Mouse (Mus musculus) spleen, postnatal 10 days (tissue): ENCODE data around the gene Myo1b.
"Not testable (repeated sequence)": the region's sequence is repeated elsewhere in the genome, so short reads cannot be mapped to it uniquely, and the experiment has no call there.

Experiments used
- DNase-seq, 2 experiments: peaks; one replicate each; pipeline ENCODE4 v3.0.0; 2021 to 2022; ENCODE audit warnings: low spot score in 2 of 2

Gene Myo1b

DNA sequence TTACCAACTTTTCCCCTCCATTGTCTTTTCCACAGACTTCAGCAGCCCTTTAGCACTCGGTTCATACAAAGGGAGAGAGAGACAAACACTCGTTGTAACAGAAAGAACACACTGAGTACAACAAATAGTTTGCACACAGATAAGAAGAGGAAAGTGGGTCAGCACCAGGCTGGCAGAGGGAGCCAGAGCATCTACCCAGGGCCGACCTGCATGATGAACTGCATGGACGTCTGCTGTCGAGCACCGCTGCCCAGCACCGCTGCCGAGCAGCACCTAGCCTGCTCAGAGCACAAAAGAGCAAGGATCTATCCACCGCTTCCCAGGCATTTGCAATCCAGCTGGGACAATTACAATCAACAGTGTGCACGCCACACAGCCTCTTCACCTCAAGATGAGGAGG, 19.9 kb downstream of the Myo1b start:
- DNase-seq = no peak

DNA sequence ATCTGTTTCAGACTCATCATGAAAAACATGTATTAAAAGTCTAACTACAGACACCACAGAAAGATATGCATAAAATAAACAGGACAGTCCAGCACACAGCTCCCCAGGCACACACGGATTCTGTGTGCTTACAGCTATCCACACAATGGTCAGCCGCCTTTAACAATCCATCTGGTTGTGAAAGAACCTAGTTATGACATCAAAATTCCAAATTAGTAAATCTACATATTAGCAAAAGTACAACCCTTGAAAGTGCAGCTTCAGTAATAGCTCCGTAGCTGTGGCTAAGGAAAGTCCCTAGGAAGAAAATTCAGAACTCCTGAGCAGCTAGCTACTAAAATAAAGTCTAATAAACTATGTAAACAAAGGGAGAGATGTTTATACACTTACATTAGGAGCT, 21.1 kb downstream of the Myo1b start:
- no peak for DNase-seq

DNA sequence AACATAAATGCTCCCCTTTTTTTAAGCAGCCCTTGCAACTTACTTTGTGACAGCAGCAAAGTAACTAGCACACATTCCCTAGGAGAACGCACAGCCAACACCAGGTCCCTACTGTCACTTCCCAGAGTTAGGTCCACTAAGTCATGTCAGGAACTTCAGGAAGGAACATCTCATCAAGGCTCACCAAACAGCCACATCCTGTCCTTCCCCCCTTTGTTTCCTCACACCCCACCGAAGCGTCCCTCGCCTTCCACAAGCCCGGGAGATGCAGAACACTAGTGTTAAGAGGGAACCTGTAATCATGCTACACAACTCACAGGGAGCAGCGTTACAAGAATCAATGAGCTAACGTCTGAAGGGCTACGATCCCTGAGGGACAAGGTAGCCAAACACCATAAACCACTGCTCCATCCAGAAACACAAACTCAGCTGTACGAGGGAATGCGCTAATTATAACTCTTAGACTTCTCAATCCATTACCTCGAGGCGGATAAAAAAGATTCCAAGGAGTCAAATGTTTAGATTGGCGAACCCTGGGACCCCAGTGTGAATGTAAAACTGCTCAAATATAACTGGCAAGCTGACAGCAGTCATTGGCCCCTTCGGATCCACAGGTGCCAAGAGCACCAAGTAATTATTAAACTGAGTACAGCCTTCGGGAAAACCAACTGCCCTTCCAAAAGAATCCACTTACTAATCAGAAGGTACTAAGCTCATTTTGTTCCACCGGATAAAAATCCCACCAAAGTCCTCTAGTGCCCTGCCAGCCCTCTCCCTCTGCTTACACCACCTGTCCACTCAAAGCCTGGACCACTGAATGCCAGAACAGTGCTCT, 22.1 kb downstream of the Myo1b start:
- DNase-seq = no peak

DNA sequence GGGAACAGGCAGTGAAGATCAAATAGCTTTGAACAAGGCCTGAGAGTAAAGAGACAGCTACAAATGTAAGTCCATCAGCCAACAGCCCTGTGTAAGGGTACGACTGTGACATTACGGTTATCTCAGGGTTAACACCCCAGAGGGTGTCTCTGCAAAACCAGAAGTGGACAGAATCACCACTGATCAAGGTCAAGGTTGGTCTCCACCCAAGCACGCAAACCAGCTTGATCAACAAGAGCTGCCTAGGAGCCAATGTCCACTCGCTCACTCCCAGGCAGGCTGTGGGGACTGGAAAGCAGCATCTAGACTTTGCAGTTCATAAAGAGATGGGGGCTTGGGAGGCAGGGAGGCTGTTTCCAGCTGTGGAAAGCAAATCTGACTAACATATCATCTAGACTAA, 23.9 kb downstream of the Myo1b start:
- no peak for DNase-seq

DNA sequence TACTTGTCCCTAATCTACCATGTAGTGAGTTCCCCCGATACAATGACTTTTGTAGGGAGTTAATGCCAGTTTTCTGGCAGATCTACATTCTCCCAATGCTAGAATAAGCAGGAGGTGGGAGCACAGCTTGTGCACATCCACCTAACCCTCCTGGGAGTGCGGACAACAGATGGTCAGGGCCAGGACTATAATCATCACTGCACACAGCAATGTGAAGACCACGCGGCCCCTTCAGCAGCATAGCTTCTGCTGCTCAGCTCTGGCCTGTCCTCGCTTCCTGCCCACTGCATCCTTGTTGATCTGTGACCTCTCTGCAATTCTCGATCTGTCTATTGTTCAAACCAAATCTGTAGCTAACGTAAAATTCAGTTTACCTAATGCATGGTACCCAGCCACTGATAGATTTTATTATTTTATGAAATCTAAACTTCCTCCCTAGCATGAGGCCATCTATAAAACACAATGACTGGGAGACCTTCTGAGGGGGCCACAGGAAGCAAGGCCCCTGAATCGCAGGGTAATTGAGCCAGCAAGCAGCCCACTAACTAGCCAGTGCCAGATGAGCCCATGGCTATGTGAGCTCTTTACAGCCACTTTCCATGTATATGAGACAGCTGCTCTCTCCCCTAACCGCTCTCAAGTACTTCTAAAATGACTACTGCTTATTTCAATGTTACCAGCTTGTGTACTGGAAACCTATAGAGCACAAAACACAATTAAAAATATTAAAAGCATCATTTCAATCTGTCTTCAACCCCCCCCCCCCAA, 27.6 kb downstream of the Myo1b start:
- no peak for DNase-seq

DNA sequence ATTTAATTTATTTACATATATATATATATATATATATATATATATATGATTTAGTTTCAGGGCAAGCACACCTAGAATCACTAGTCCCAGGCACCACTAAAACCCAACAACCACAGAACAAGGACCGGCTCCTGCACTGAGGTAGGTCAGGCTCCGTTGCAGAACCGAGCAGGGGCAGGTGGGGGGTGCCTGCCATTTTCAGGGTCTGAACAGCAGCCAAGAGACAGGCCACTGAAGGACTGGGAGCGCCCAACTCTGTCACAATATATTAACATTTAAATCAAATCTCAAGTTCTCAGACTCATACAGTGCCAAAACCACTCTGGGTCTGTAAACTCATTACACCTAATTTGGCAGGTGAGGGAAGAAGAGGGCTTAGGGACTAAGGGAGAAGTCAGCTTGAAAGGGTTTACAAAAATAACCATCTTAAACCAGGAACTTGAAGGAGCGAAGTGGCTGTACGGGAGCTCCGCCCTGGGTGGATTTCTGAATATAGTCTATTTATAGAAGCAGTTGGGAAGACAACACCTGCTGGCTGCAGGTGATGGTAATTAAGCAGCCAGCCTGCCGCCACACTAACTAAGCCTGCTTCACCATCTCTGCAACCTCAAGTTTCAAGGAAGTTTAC, 30.4 kb downstream of the Myo1b start:
- DNase-seq = no peak

DNA sequence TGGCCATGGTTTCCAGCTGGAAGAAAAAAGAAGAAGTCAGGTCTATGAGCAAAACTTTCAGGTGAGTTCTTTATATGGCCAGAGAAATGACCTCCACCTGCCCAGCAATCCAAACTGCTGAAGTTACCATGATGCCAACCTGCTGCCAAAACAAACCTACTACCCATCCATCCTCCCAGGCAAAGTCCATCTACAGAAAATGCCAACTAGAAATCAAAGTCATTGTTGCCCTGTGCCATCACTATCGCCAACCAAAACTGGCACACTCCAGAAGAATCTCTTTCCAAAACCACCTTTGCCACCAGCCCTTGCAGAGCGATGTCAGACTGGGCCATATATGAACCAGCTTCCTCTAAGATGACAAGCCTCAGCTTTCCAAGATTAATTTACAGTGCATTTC, 32.7 kb downstream of the Myo1b start:
- DNase-seq = no peak

DNA sequence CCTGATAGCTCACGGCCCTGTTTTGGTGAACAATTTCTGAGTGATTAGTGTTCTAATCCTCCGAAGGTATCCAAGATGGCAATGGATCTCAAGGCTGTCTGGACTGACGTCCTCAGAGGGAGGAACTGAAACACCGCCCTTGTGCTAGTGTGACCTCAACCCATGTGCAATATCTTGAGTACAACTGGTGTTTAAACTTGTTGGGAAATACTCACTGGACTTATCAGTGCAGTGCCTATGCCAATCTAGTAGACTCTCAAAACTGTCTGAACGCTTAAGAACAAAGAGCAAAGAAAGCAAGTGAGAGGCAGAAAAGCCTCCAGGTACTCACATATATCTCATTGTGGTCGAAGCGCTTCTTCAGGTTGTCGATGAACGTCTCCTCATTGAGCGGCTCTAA, 33.1 kb downstream of the Myo1b start:
- no peak for DNase-seq

DNA sequence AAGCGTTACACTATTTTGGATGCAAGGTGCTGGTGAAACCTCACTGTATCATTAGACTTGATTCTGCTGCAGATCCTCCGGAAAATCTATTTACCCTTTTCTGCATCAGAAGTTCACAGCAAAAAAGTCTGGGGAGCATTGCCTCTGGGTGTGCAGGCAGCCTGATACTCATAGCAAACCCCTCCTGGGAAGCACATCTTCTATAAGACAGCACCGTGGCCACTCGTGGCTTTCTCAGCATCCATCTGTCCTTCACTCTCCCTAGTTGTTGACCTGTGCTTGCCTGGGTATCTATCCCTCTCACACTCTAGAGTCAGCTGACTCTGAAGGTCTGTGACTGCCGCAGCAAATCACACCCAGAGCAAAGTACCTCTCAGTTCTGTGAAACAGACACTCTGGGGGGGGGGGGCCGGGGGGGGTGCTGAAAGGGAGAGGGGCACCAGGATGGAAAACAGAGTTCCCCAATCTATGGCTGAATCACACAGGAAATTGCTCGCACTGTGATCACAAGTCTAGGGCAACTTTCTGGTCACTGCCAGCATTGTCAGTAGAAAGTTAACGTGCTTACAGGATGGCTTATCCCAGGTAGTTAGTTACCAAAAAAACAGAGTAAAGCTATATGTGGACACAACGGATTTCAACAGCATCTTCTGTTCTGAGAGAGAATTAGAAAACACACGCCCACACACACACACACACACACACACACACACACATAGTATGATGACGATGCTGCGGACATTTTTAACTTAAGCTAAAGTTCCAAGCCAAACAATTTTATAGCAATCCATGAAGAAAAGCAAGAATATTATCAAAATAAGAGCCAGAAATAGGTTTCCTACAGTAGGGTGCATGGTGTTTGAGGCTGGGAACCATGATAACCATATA, 35.7 kb downstream of the Myo1b start:
- no peak for DNase-seq

DNA sequence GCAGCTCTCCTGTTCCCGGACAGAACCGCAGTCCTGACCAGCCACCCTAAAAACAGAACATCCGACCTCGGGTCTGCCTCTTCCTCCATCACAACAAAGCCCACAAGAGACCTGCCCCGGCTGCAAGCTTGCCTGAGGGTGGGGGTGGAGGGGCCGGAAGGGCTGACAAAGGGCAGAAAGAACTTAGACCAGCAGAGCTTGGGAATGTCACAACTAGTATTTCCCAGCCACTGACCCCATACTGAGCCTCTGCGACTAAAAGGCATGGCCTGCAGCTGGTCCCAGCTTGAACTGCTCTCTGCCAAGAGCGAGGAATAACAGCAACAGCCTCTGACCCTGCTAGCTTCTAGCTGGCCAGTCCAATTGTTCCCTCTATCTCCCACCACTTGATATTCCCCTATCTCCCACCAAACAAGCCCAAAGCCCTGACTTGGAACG, 36.5 kb downstream of the Myo1b start:
- no peak for DNase-seq

DNA sequence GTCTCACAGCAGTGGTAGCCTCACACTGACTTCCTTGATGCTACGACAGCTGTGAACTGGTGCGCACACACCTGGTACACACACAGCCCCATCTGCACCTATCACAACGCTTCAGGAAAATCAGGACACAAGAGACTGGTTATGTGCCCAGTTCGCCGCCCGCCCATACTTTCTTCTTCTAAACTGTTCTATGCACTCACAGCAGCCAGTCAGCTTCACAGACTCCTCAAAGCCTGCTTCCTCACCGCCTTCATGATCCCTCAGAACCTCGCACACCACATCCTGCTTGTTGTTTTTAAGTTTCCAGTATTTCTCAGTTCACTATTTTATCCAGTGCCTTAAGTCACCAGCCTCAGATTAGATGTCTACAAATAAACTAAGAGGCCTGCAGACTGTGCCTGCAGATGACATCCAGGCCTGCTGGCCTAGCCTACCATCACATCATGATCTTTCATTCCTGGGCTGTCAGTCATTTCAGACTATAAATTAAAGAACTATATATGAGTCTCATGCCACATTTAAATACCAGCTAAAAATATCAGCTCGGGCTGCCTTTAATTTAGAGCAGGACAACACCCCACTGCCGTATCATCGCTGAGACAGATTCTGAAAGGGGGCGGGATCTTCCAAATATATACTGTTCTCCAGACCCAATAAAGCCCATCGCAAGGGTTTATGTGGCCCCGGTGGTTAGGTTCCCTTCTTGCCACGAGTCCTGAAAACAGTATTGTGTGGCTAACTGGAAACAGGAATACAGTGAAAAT, 40.2 kb downstream of the Myo1b start:
- no peak for DNase-seq

DNA sequence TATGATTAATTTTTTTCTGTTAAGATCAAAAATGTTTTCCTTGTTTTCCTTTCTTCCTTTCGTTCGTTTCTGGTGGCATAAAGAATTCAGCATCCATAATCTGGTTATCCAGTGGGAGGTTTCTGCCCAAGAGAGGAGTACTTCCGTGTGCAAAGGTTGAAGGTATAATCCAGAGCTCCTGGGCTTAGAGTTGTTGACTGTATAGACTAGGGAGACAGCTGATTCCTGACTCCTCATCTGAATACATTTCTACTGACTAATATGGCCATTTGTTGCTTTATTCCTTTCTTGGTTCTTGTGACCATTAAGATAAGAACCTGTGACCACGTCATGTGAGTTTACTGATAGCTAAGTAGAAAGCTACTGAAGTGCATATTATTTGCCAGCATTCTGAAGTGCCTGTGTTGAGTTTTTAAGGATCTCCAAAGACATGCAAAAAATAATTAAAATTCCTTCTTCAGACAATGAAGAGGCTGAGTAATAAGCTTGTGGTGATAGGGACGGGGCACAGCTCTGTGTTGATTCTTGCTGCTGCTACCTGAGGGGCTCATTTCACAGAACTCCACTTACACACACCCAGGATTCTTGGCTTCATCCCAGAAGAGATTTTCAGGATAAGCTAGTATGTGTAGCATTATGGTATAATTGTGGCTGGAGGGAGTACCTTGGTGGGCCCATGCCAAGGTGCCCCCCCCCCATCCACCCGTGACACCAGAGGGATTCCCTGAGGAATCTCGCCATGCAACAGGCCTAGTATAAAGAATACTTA, 43.2 kb downstream of the Myo1b start:
- no peak for DNase-seq

DNA sequence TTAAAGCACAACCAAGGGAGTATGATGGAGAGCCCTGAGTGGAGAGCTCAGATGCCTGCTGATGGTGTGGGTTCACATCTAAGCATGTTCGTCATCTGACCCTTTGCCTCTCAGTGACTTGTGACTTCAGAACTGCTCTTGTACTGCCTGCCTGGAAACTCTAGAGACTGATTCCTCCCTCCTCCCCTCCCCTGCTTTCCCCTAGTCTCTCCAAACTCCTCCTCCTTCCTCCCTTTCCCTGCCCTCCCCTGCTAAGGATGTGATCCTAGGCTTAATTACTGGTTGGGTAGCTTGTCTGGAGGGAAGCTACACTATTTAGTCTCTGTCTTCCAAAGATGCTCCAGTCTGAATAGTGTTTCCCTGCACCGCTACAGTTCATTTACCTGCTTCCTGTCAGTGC, 44.6 kb downstream of the Myo1b start:
- not testable (repeated sequence) for DNase-seq

DNA sequence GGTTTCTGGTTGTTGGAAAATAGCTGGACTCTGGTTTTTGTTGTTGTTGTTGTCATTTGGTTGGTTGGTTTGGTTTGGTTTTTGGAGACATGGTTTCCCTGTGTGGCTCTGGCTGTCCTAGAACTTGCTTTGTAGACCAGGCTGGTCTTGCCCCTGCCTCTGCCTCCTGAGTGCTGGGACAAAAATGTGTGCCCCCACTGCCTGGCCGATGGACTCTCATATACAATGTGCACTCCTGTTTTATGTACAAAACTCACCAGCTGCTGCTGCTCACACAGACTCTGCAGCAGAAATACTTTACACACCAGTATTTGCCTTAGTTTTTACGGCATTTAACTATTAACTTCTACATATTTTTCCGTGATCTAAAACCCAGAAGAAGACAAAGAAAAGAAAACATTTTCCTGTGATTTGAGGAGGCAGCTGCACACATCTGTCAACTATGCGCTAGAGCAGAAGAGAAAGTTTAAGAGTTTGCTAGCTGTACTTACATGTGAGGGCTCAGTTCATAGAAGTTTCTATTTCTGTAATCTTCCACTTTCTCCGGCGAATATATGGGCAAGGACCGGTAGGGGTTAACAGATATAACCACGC, 52.9 kb downstream of the Myo1b start:
- DNase-seq = no peak

DNA sequence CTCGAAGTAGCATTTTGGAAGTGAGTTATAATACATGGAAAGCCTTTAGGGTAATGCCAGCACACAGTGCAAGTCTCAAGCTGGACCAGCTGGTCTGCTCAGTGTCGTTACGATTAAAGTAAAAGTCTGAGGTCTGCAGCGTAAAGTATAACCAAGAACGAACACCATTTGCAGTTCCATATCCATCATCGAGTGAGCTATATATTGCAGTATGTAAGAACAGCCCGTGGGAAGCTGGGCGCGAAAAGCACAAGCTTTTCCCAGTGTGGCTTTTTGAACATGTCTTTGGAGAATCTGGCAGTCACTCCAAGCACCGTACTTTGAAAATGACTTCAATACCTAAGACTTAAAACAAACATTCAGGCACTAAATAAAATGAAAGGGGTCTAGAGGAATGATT, 55.0 kb downstream of the Myo1b start:
- no peak for DNase-seq

DNA sequence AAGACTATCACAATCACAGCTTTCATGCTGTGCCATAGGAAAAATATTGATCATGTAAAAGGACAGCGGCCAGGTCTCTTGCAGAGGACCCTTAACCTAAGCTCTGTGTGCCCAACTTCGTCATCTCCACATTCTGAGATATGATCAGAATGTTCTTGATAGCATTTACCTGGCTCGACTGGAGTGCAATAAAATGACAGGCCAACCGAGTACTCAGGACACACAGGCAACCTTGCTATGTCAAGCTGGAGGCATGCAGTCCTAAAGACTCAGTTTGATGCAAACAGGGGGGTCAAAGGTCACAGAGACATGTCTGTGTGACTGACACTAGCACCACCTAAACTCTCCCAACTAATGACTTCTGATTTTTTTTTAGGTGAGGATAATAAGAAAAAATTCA, 58.9 kb downstream of the Myo1b start:
- DNase-seq = no peak

DNA sequence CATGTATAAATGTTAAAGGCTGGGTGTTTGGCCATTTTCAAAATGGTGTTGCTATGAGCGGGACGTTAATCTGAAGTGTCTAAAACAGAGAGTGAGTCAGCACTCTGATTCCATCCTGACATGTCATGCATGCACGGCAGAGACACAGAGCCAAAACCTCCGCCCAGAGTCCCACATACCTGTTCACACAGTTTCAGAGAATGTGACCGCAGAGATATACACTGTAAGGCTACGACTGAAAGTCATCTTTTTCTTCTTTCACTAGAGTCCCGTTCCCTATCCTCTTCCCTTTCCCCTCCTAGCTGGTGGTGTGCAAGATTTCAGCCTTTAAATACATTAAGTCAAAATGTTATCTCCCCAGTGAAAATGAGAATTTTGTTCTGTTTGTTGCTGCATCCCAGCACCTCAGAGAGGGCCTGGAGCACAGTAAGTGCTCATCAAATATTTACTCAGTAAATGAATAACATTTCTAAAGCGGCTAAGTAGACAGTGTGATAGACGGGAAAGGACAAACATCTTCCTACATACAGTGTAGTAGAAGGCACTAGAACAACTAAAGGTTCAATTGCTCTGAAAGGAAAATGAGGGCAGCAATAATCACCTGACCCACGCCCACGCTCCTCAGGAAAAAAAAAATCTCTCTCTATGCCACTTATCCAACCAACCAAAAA, 59.5 kb downstream of the Myo1b start:
- no peak for DNase-seq

DNA sequence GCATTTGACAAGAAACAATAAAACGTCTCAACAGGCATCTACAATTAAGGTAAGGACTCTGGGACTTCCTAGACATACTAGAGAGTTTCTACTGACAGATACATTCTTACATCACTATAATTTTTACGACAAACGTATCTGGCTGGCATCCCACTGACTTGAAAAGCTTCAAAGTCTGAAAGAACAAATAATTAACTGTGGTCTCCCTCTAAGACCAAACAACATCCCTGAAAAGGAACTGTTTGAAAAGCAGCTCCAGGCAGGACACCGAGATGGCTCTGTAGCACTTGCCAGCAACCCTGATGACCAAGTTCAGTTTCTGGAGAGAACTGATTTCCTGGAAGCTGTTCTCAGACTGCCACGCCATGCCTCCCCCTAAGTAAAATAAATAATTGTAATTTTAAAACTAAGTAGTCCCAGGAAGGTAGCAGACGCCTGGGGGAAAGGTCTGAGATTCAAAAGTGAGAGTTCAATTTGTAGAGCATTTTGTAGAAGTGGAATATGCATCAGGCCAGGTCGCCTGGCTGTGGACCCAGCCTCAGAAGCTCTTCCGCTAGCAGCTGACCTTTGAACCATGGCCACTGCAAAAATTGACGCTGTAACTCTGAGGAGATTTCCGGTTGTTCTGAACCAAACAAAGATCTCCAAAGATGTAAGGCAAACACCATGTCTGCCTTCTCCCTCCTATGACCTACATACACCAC, 60.2 kb downstream of the Myo1b start:
- no peak for DNase-seq

DNA sequence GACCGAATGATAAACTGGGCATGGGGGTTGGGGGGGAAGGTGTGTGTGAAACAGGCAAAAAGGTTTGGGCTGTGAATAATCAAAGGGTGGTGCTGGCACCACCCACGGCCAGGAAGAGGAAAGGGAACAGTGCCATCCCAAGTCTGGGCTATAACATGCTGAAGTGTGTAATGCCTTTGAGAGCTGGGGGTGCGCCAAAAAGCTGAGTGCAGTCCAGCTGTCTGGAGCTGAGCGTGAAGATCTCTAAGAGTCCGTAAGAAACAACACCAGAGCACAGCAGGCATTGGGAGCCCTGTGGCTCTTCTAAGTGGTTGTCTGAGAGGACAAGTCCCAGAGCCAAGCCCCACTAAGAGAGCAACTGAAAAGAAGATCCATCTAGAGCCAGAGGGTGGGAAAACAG, 63.6 kb downstream of the Myo1b start:
- DNase-seq = no peak
